Mouse (Mus musculus) stomach, embryonic 14.5 days (tissue): ENCODE measurements around the gene S100a4. TPM values are rescaled to one million over a fixed set of nuclear protein-coding genes. Genes with fewer than 3 reads are reported as not detected.
A peak's percentile ranks its signal among the peaks of the same experiment; 100 is the strongest.

ENCODE experiments used
- ATAC-seq: fragments of 200-750 bp; cut with Nextera tagmentation; 2 replicates; pipeline ENCODE4 v1.8.0; 2017; ENCODE audit warnings: low read depth, moderate TSS enrichment; ENCODE audit not compliant: insufficient number of reproducible peaks, insufficient read depth, low FRiP score
- H3K27ac ChIP-seq: fragments of 300-500 bp; sonication (generic); 2 replicates; pipeline ENCODE4 v1.5.1; 2014; ENCODE audit warnings: mild to moderate bottlenecking, low read length, moderate library complexity, mixed read lengths
- H3K27me3 ChIP-seq: fragments of 300-500 bp; sonication (generic); 2 replicates; pipeline ENCODE4 v1.6.1; 2014; ENCODE audit warnings: low read length, control low read depth, mixed read lengths; ENCODE audit not compliant: control insufficient read depth, insufficient read depth
- H3K36me3 ChIP-seq: fragments of 300-500 bp; sonication (generic); 2 replicates; pipeline ENCODE4 v1.6.1; 2014; ENCODE audit warnings: mild to moderate bottlenecking, control low read depth, low read length, moderate library complexity, mixed read lengths; ENCODE audit not compliant: control insufficient read depth, insufficient read depth
- H3K4me1 ChIP-seq: fragments of 300-500 bp; sonication (generic); 2 replicates; pipeline ENCODE4 v1.6.1; 2014; ENCODE audit warnings: low read length, control low read depth, mixed read lengths; ENCODE audit not compliant: control insufficient read depth, insufficient read depth
- H3K4me2 ChIP-seq: fragments of 300-500 bp; sonication (generic); replicated peaks from 2 replicates; pipeline ENCODE4 v1.6.1; 2014; ENCODE audit warnings: low read depth, low read length, control low read depth
- H3K4me3 ChIP-seq: fragments of 300-500 bp; sonication (generic); 2 replicates; pipeline ENCODE4 v1.5.1; 2014; ENCODE audit warnings: low read depth, low read length, control low read depth
- H3K9ac ChIP-seq: fragments of 300-500 bp; sonication (generic); replicated peaks from 2 replicates; pipeline ENCODE4 v1.6.1; 2014; ENCODE audit warnings: low read depth, mild to moderate bottlenecking, control low read depth, low read length, moderate library complexity, mixed read lengths
- H3K9me3 ChIP-seq: fragments of 300-500 bp; sonication (generic); 2 replicates; pipeline ENCODE4 v1.6.1; 2016; ENCODE audit warnings: low read depth, low read length, control low read depth; ENCODE audit not compliant: control insufficient read depth
- WGBS: fragments of 180-500 bp; shearing (Covaris S2); extraction: QIAGEN DNeasy Blood & Tissue Kit; methylation state at CpG from one replicate; pipeline ENCODE4 v1.1.7; 2014; 5-methylcytosine and 5-hydroxymethylcytosine counted together
- polyA plus RNA-seq: library from polyadenylated mRNA; unstranded; fragments of >200 nt; fragmentation: Nextera tagmentation; extraction: Ambion mirVana; gene quantifications from 2 replicates; pipeline ENCODE4 v1.2.1, GENCODE M21; 2014

The S100a4 gene
- polyA plus RNA-seq, 1 experiment from 2014 or later, result 5.5 TPM

DNA sequence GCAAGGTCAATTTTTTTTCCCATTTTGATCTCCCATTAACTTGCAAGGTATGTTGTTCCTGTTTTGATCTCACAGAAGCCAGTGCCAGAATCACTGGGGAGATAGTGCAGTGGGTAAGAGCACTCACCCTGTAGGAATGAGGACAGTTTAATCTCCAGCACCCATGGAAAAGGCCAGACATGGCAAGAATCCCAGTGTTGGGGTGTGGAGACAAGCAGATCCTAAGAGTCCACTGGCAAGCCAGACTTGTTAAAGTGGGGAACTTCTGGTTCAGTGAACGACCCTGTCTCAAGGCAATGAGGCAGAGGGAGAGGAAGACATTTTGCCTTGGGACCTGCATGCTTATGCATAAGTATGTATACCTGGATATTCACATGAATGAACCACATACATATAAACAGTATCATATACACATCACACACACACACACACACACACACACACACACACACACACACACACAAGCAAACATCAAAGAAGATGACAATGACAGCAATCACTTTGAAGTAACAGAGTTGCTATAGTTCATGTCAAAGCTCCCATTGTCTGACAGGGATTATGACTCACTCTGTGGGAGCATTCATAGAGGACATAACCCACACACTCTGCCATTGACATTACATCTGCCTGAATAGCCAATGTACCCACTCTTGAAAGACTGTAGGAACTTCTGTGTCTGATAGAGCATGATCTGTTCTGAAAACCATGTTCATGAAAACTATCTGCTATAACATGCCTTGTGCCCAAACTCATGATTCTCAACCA lies 35.1 kb downstream of the S100a4 start:
- H3K4me2 ChIP-seq, result no peak overlapping the region
- H3K4me1 ChIP-seq, result no peaks in the 10 kb centered on the region
- H3K36me3 ChIP-seq, result no peaks in the 10 kb centered on the region
- WGBS, result 62% methylated on average over 1 of the region's 1 CpGs
- ATAC-seq, result no peak
- no peaks in the 10 kb centered on the region for H3K27me3 ChIP-seq
- no peak overlapping the region for H3K27ac ChIP-seq
- H3K9ac ChIP-seq, result no peak overlapping the region
- H3K9me3 ChIP-seq, result no peaks in the 10 kb centered on the region
- H3K4me3 ChIP-seq, result no peak overlapping the region

DNA sequence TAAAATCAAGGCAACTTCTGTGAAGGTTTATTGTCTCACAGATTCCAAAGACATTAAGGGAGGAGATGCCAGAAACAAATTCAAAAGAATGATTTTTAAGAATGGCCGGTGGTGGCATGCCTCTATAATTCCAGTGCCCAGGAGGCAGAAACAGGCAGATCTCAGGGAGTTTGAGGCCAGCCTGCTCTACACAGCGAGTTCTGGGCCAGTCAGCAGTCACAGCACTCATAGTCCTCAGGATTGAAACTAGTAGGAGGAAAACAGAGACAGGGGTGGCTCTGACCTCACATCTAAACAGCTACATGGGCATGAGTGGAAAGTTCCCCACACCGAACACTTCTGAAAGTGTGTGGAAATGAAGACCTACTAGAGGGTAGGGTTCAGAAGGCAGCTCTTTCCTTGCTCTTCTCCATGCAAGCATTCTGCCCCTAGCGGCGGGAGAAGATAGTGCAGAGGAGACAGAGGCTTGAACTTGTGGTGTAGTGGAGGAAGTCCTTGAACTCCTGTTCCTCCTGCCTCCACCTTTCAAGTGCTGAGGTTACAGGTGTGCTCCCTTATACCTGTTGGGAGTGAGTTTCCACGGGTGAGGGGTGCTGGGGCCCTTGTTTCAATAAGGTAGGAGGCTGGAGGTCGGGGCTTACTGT lies 36.1 kb downstream of the S100a4 start:
- H3K9ac ChIP-seq, result no peak overlapping the region
- no peaks in the 10 kb centered on the region for H3K9me3 ChIP-seq
- H3K27ac ChIP-seq, result no peak overlapping the region
- no peaks in the 10 kb centered on the region for H3K36me3 ChIP-seq
- H3K4me2 ChIP-seq, result no peak overlapping the region
- no peaks in the 10 kb centered on the region for H3K4me1 ChIP-seq
- no peaks in the 10 kb centered on the region for H3K27me3 ChIP-seq
- H3K4me3 ChIP-seq, result no peak overlapping the region
- no peak for ATAC-seq
- 50% methylated on average over 7 of the region's 7 CpGs for WGBS

DNA sequence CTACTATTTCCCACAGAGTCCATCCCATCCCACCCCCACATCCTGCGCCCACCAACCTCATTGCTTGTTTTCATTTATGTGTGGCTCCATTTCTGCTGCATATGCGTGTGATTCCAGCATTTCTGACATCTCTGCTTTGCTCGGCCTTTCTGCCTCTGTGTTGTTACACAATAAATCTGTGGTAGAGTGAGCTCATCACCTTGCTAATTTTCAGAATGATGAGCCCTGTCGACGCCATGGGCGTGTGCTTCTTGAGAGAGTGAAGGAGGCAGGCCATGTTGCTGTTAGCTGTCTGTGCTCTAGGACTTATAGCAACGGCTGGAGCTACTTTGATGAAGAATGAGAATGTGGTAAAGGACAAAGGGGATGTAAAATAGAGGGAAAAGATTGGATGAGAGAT lies 37.4 kb downstream of the S100a4 start:
- 82% methylated on average over 7 of the region's 7 CpGs for WGBS

DNA sequence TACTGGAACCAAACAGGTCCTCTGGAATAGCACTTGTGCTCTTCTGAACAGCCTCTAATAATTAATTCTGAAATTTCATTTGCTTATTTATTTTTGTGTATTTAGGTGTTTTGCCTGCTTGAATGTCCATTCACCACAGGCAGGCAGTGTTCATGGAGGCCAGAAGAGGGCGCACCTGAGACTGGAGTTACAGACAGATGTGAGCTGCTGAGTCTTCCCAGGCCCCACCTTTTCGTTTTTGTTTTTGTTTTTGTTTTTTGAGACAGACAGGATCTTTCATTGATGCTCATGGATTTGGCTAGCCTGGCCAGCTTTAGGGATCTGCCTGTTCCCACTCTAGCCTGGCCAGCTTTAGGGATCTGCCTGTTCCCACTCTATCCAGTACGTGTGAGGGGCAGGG lies 40.6 kb downstream of the S100a4 start:
- H3K4me2 ChIP-seq, result no peak overlapping the region
- WGBS, result 54% methylated on average over 3 of the region's 3 CpGs
- H3K27me3 ChIP-seq, result no peaks in the 10 kb centered on the region
- no peak for ATAC-seq
- no peak overlapping the region for H3K9ac ChIP-seq
- H3K36me3 ChIP-seq, result no peaks in the 10 kb centered on the region
- H3K4me3 ChIP-seq, result no peak overlapping the region
- no peak overlapping the region for H3K27ac ChIP-seq
- no peaks in the 10 kb centered on the region for H3K9me3 ChIP-seq
- H3K4me1 ChIP-seq, result no peaks in the 10 kb centered on the region

More for the DNA sequence above, 37.4 kb downstream of the S100a4 start:
- Histone ChIP-seq H3K27me3 (no peaks in the 10 kb centered on the region), H3K4me1 (no peaks in the 10 kb centered on the region), H3K9me3 (no peaks in the 10 kb centered on the region), H3K4me2 (no peak overlapping the region), H3K9ac (no peak overlapping the region), H3K36me3 (no peaks in the 10 kb centered on the region), H3K27ac (no peak overlapping the region), H3K4me3 (no peak overlapping the region)
- ATAC-seq, result no peak

DNA sequence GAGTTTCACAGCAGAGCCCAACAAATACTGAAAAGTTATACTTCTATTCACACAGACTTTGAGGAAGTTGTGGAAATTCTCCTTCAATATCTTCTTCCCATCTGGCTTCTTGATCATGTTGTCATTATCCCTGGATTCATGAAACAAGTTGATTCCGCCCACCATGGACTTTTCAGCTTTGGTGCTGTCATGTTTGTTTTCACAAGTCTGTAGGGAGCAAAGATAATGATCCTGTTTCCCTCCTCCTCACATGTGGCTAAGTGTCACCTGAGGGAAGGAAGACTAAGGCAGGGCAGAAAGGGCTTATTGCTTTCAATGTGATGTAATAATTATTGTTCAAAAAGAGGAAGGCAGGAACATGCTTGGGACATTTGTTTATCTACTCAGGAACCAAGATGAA lies 43.7 kb downstream of the S100a4 start:
- Histone ChIP-seq H3K4me1 (no peaks in the 10 kb centered on the region), H3K4me3 (no peak overlapping the region), H3K9ac (no peak overlapping the region), H3K4me2 (no peak overlapping the region), H3K27me3 (no peaks in the 10 kb centered on the region), H3K27ac (no peak overlapping the region), H3K36me3 (no peaks in the 10 kb centered on the region), H3K9me3 (no peaks in the 10 kb centered on the region)
- ATAC-seq, result no peak
- 86% methylated on average over 1 of the region's 1 CpGs for WGBS

DNA sequence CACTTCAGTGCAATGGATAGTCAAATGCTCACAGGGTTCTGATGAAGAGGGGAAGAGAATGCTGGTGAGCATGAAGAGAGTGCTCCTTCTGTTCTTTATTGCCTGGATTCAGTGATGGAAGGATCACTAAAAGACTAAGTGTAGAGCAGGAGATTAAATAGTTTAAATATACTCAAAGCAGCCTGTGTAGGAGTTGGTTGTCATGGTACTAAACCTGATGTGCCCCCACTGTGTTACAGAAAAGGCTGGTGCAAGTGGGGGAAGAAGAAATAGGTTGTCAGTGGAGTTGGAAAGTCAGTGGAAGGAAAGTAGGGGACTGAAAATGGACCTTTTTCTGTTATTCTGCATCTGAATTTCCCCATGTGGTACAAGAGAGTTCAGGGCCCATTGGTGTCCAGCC lies 45.4 kb downstream of the S100a4 start:
- H3K4me2 ChIP-seq, result no peak overlapping the region
- H3K4me3 ChIP-seq, result no peak overlapping the region
- H3K27me3 ChIP-seq, result no peaks in the 10 kb centered on the region
- H3K36me3 ChIP-seq, result no peaks in the 10 kb centered on the region
- H3K9me3 ChIP-seq, result no peaks in the 10 kb centered on the region
- no peak for ATAC-seq
- H3K27ac ChIP-seq, result no peak overlapping the region
- no peaks in the 10 kb centered on the region for H3K4me1 ChIP-seq
- no peak overlapping the region for H3K9ac ChIP-seq

DNA sequence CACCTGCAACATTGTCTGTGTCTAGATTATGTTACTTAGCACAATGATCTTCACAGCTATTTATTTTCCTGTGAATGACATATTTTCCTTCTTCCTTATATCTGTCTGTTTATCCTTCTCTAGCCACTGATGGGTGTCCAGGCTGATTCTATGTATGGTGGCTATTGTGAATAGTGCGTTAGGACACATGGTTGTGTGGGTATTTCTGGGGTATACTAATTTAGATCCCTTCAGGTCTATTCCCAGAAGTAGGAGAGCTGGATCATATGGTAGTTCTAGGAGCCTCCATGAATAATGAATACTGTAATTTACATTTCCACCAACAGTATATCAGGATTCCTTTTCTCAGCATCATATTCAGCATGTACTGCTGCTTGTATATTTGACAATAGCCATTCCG lies 46.3 kb downstream of the S100a4 start:
- H3K27ac ChIP-seq, result no peak overlapping the region
- ATAC-seq, result no peak
- no peaks in the 10 kb centered on the region for H3K27me3 ChIP-seq
- no peaks in the 10 kb centered on the region for H3K4me1 ChIP-seq
- 88% methylated on average over 2 of the region's 2 CpGs for WGBS
- no peak overlapping the region for H3K4me2 ChIP-seq
- H3K9me3 ChIP-seq, result no peaks in the 10 kb centered on the region
- H3K4me3 ChIP-seq, result no peak overlapping the region
- no peak overlapping the region for H3K9ac ChIP-seq
- H3K36me3 ChIP-seq, result no peaks in the 10 kb centered on the region

DNA sequence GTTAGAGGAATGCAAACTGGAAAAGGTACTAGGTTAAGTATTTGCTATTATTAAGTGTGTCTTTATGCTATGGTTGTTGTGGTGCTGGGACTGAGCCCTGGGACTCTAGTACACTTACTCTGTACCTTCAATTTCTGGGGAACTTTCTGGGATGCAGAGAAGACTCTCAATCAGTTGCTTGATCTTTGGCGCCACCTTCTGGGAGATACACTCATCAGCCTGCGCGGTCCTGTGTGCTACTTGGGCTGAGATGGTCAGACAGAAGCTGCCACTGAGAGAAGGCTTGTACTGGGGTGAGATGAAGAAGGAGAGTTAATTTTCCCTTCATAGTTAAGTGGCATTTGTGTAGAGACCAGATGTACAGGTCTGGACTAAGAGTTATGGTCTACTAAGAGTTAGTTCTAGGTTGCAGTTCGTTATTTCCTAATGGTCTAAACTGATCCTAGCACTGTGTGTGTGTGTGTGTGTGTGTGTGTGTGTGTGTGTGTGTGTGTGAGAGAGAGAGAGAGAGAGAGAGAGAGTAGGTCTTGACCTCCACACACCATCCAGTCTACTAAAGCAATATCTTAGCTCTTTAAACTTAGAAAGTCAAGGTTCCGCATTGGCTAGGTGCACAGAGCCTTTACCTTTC lies 49.4 kb downstream of the S100a4 start:
- WGBS, result 38% methylated on average over 5 of the region's 5 CpGs

More for the DNA sequence above, 49.4 kb downstream of the S100a4 start:
- Histone ChIP-seq H3K36me3 (no peaks in the 10 kb centered on the region), H3K4me2 (no peak overlapping the region), H3K9me3 (no peaks in the 10 kb centered on the region), H3K4me3 (no peak overlapping the region), H3K9ac (no peak overlapping the region), H3K27ac (no peak overlapping the region), H3K27me3 (no peaks in the 10 kb centered on the region), H3K4me1 (no peaks in the 10 kb centered on the region)
- ATAC-seq, result peak; percentile 80; the same call in 1 of the 2 replicates
